Mouse (Mus musculus) brown adipose tissue, adult 24 weeks (tissue): ENCODE measurements around the gene Rpl3. TPM values are rescaled to one million over a fixed set of nuclear protein-coding genes. Genes with fewer than 3 reads are reported as not detected.

Experiments used
- H3K27ac ChIP-seq: fragments of 200-500 bp; replicated peaks from 2 replicates; pipeline ENCODE4 v1.5.1; 2012; ENCODE audit warnings: low read depth, mild to moderate bottlenecking, low read length
- H3K4me1 ChIP-seq: fragments of 200-500 bp; 2 replicates; pipeline ENCODE4 v1.6.1; 2012; ENCODE audit warnings: low read length, mixed read lengths; ENCODE audit not compliant: control insufficient read depth, insufficient read depth, insufficient read length
- H3K4me3 ChIP-seq: fragments of 200-500 bp; 2 replicates; pipeline ENCODE4 v1.5.1; 2012; ENCODE audit warnings: low read depth, mild to moderate bottlenecking, low read length, moderate library complexity; ENCODE audit not compliant: insufficient read depth
- polyA plus RNA-seq: library from polyadenylated mRNA; stranded (reverse); fragments of >200 nt; gene quantifications from 2 replicates; pipeline ENCODE4 v1.2.4, GENCODE M21; 2012; ENCODE audit not compliant: missing spikeins, insufficient read depth, insufficient read length

The Rpl3 gene
- polyA plus RNA-seq, 1 experiment, result 424 TPM

GRCm38 (mm10) chr15:80031133-80031532 lies 60.5 kb downstream of the Rpl3 start:
- H3K4me3 ChIP-seq, result no peak overlapping the region
- H3K27ac ChIP-seq, result peak overlapping the region; percentile 50
- H3K4me1 ChIP-seq, result peaks cover 11% of the 10 kb centered on the region

DNA sequence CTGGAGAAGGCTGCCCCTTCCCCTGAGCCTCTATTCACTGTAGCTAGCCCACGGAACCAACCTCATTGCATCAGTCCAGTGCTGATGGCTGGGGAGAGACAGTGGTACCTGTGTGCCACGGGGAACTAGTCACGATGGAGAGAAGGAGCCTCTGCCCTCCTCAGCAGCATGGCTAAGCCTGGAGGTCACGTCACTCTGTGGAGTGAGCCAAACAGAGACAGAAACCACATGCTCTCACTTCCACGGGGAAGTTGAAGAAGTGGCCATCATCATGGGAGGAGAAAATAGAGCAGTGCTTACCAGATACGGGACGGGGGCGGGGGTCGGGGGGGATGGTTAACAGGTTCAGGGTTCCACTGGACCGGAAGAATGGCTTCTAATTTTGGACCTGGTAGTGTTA lies 61.3 kb downstream of the Rpl3 start:
- Histone ChIP-seq H3K27ac (peak overlapping the region; percentile 50; the same call in 1 of the 2 replicates), H3K4me3 (no peak overlapping the region), H3K4me1 (peaks cover 18% of the 10 kb centered on the region)

GRCm38 (mm10) chr15:80028862-80029261 lies 62.8 kb downstream of the Rpl3 start:
- Histone ChIP-seq H3K27ac (peak overlapping the region; percentile 17), H3K4me3 (no peak overlapping the region)

More at GRCm38 (mm10) chr15:80028862-80029261, 62.8 kb downstream of the Rpl3 start:
- peaks cover 28% of the 10 kb centered on the region for H3K4me1 ChIP-seq

Other genes starting within 250 kb of the Rpl3 start
- 5.3 and 7.4 TPM in 2 replicates for gene Apobec3, start 200.2 kb downstream of the Rpl3 start, polyA plus RNA-seq
- gene Cbx7, start 120.7 kb downstream of the Rpl3 start, polyA plus RNA-seq, result 6.8 and 7.1 TPM in 2 replicates
- 9.8 and 13.0 TPM in 2 replicates for gene Pdgfb, start 76.9 kb downstream of the Rpl3 start, polyA plus RNA-seq
- 47.9 and 62.7 TPM in 2 replicates for gene Syngr1, start 534 bp downstream of the Rpl3 start, polyA plus RNA-seq
- gene Tab1, start 41.3 kb upstream of the Rpl3 start, polyA plus RNA-seq, result 4.8 and 5.7 TPM in 2 replicates
- gene Mgat3, start 81.9 kb upstream of the Rpl3 start, polyA plus RNA-seq, result 0.36 and 0.50 TPM in 2 replicates
- 15.4 and 16.0 TPM in 2 replicates for gene Mief1, start 142.2 kb upstream of the Rpl3 start, polyA plus RNA-seq
- not detected in 2 replicates for gene AC140267.1, start 144.0 kb upstream of the Rpl3 start, polyA plus RNA-seq
- 111 and 147 TPM in 2 replicates for gene Atf4, start 163.3 kb upstream of the Rpl3 start, polyA plus RNA-seq
- 30.4 and 30.8 TPM in 2 replicates for gene Rps19bp1, start 172.4 kb upstream of the Rpl3 start, polyA plus RNA-seq
- gene Cacna1i, start 195.4 kb upstream of the Rpl3 start, polyA plus RNA-seq, result not detected in 2 replicates